Mouse (Mus musculus) layer of hippocampus, adult 9-11 months (tissue): Measurements from ENCODE around the gene Prkn.
A peak's percentile ranks its signal among the peaks of the same experiment; 100 is the strongest.

Experiments used
- DNase-seq: peaks from one replicate; pipeline ENCODE4 v3.0.0; 2022

The Prkn gene

GRCm38 (mm10) chr17:11550562-11550961 is 710.4 kb downstream of the Prkn start:
- no peak for DNase-seq

DNA sequence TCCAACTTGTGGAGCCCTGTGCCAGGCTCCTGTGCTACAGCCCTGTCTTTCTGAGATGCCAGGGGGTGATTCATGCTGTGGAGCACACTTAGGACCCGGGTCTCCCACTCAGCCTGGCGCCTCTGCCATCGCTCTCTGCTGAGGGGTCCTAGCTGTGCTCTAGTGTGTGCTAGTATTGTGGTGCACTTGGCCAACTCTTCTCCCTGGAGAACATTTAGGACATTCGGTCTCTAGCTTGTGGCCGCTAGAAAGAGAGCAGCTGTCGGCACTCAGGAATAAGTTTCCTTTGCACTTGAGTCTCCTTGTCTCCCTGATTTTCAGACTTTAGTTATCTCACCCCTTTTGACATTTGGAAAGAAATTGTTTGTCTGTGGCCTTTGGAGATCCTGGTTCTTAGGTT is 725.5 kb downstream of the Prkn start:
- DNase-seq, result no peak

DNA sequence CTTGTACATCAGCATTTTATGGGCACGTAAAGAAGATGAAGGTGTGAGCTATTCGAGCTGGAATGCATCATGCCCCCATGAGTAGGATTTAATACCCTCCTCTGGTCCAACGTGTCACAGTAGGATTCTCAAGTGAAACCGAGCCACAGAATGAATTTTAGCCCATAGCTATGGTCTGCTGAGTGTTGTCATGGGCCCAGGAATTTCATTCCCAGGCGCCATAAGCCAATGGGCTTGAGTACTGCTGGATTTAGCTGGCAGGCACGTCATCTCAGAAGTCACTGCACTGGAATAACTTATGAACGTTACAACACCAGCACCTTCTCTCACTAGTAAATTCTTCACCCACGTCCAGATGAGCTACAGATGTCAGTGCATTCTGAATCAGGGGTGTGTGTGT is 730.2 kb downstream of the Prkn start:
- no peak for DNase-seq

GRCm38 (mm10) chr17:11573666-11574065 is 733.5 kb downstream of the Prkn start:
- peak; percentile 71 for DNase-seq

- DNase-seq, result no peak
These were observed 745.3 kb downstream of the Prkn start for GRCm38 (mm10) chr17:11585491-11585890.

DNA sequence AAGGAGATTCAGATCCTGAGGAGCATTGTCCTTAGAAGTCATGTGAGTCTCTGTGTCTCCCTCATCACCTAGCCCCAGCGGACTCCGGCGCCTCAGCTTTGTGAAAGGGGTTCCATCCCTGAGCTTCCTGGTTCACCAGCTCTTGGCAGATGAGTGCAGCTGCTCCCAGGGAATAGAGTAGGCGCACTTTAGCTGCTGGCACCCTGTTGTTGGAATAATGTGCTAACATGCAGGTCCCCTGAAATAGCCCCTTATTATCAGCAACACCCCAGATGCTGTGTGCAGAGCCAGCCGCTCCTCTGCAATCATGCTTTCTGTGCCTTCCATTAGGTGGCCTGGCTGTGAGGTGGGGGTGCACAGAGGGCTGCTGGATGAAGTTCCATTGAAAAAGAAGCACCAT is 767.7 kb downstream of the Prkn start:
- DNase-seq, result no peak

DNA sequence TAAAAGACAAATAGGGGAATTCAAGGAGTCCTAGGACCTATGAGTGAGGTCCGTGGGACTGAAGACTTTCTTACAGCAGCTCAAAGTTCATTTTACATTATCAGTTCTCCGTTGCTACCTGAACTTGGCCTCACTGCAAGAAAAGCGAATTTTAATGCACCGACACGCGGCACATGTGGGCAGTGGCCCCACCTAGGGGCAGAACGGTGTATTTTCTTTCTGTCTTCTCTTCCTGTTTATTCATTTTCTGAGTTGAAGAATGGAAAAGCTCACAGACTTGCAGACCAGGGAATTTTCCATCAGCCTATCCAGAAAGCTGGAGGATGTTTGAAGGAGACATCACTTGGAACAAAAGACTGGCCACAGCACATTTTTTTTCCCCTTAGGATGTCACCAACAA is 771.3 kb downstream of the Prkn start:
- DNase-seq, result peak; percentile 63

DNA sequence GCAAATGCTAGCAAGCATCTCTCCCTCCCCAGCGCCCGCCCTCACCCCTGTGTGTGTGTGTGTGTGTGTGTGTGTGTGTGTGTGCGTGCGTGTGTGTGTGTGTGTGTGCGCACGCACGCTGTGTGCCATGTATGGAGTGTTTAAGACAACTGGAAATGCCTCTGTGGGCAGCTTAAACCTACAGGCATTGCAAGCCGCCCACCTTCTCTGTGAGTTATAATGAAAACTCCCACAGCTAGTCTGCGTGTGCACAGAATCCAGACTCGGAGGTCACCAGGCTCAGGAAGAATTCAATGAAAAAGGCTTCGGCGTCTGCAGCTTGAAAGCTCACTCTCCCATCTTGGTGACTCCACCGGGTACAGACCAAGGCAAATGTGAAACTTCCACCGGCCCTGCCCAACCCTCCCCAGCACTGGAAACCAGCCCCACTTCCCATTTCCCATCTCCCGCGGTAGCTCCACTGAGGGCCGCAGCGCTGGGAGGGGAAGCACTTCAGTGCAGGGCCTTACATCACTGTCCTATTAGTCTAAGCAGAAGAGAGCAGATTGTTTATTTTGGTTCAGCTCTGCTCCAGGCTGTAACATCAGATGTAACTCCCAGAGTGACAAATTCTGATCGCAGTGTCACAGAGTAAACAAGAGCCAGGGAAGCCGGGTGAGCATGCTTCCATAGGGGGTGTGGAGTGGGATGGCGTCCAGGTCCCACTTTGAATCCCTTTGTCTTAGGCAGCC is 772.8 kb downstream of the Prkn start:
- DNase-seq, result peak; percentile 28

DNA sequence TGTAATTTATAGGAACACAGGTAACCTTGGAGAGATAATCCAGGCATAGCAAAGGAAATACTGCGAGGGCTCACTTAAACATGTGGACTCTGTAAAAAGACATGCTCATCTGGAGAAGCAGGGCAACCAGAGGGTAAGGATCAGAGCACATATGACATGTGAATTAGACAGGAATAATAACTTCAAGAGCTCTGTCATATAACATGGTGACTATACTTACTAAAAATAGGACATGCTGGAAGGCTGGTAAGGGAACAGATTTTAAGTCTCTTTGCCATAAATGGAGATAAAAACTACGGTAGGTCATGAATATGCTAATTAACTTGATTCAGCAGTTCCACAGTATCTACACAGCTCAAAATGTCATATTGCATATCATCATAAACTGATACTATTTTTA is 777.4 kb downstream of the Prkn start:
- no peak for DNase-seq

DNA sequence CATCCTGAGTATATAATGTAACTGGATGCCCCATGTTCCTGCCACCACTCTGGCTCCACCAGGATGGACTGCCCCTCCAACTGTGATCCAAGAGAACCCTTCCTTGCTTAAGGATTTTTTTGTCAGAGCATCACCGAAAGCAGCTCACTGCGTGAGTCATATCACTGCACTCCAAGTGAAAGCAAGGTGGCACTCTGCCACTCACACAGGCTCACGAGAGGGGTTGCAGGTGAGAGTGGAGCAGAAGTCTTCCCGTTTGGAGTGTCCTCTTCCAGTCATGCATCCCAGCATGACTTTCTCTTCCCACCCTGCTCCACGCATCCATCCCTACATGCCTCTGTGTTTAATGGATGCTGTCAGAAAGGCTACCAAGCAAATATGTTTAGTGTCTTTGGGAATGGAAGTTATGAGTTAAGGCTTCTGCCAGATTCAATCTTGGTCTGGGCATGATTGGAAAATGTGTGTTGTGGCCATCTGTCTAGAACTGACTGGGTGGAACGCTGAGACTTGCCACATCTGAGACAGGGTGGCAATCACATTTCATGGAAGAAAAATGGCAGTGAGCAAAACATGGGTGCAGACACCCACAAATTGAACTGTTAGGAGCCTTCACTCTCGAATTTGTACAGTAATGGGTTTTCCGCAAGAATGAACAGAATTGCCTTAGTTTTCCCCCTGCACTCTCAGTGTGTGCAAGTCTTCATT is 778.9 kb downstream of the Prkn start:
- DNase-seq, result no peak

GRCm38 (mm10) chr17:11620770-11621169 is 780.6 kb downstream of the Prkn start:
- DNase-seq, result peak; percentile 51

- DNase-seq, result no peak
These were observed 781.3 kb downstream of the Prkn start for GRCm38 (mm10) chr17:11621492-11621891.

DNA sequence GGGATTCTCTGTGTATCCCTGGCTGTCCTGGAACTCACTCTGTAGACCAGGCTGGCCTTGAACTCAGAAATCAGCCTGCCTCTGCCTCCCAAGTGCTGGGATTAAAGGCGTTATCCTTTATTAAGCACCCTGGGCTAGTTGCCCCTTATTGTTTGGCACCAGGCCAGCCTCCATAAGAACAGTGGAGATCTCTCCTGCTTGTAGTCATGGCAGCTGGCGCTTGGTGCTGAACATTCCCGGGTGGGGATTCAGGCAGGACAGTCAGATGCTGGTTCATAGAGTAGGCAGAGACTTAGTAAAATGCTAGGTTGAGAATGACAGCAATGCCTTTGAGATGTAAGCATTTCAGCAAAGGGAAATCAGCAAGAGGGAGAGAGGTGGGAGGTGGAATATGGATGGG is 786.1 kb downstream of the Prkn start:
- no peak for DNase-seq

- DNase-seq, result no peak
These were observed 794.9 kb downstream of the Prkn start for GRCm38 (mm10) chr17:11635121-11635520.

DNA sequence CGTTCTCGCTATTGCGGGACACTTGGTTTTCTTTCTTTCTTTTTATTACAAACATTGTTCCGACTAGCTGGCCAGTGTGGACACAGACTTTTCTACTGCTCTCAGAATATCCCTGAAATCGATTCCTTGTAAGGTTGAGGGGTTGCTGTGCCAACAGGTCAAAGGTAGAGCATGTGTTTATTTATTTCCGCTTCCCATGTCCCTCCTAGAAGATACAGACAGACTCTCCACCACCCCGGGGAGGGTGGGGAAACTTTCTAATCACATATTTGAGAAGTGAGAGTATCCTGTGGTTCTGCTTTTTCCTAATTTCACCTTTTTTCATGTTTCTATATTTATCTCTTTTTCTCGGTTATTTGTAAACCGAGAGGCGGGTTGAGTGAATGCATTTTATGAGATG is 797.5 kb downstream of the Prkn start:
- DNase-seq, result no peak

DNA sequence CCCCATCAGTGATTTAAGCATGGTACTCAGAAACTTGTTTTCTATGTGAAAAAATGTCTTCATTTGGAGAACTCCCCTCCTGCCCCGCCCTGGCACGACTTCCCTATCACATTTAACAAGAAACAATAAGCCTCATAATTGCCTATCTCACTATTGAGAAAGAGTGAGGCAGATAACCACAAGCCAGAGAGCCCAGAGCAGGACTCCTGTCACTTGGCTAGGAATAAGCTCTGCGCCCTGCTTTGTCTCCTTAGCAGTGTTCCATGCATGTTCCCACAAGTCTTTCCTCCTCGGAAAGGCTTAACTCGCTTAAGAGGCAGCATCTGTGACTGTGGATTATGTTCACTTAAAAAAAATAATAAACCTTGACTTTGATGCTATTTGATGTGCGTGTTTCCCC is 798.3 kb downstream of the Prkn start:
- no peak for DNase-seq

DNA sequence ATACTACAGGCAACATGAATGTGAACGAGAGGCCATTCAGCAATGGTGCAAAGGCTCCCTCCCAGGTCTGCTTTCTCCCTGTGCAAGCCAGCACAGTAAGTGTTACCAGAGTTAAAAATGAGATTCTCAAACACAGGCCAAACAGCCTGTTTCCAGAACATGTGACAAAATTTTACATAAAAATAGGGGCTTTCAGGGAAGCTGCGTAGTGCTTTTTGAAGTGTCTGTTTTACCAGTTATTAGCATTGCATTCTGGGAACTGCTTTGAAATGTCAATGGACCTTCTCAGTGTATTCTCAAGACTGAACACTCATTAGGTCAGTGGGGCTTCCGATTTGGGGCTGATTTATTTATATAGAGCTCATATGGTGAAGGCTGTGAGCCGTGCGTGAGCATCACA is 799.6 kb downstream of the Prkn start:
- no peak for DNase-seq

DNA sequence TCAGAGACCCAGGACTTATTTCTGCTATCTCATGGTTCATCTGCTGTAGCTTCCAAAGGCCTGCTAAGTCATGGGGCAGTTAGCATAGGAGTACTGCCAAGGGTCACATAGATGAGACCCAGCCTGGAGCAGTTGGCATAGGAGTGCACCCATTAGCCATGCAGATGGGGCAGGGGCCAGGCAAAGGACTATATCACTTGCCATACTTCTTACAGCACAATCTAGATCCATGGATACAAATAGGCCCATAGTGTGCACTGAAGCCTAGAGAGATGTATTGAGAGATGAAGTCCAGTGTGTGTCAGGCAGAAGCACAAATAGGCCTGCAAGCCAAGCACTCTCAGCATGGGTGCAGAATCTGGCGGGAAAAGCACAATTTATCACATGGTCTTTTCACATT is 802.1 kb downstream of the Prkn start:
- no peak for DNase-seq

- no peak for DNase-seq
These were observed 803.8 kb downstream of the Prkn start for GRCm38 (mm10) chr17:11644016-11644415.

DNA sequence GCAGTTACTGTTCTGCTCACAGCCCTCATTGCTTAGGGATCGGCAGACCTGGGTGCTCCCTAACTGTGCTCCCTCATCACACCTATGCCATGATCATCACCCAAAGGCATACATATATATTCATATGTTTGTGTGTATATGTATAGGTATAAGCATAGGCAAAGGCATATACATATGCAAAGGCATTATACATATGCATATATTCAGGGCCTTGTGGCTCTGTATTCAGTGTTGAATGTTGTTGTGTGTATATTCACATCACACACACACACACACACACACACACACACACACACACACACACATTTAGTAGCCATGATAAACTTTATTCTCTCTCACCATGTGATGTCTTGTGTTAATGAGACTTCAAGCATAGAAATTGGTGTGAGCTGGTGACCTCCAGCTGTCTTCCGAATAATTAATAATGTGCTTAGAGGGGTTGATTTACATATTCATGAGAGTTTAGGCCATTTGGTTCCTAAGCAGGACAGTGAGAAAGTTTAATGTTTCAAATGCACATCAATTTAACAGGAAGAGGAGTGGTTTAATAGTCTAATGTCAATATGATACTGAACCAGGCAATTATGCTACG is 804.8 kb downstream of the Prkn start:
- DNase-seq, result no peak

DNA sequence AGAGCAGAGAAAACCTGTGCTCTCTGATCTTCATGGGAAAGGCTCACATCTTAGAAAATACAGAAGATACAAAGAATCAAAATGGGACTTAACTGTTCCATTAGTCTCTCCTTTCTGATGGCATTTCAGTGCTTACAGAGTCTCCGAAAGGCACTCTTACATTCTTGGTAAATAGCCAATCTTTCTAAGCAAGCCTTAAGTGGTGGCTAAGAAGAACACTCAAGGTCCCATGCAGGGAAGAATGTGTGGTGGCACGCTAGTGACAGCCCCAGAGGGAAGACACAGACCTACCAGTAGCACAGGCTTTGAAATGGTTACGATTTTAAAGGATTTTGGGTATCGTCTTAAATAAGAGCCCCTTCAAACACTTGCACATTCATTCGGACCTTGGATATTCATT is 816.2 kb downstream of the Prkn start:
- no peak for DNase-seq

DNA sequence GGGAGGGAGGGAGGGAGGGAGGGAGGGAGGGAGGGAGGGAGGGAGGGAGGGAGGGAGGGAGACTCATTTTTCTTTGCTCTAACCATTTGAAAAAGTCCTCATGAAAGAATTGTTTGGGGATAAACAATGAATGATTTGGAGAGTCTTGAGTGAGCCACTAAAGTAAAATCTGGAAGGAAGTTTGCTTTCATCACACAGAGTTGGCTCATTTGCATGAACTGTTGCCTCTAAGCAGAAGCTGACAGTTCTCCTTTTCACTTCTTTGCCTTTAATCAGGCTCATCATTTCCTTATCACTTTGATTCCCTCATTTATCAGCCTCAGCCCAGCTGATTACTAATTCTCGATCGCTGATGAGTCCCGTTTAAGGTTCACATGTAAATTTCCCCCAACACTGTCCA is 816.7 kb downstream of the Prkn start:
- DNase-seq, result no peak

DNA sequence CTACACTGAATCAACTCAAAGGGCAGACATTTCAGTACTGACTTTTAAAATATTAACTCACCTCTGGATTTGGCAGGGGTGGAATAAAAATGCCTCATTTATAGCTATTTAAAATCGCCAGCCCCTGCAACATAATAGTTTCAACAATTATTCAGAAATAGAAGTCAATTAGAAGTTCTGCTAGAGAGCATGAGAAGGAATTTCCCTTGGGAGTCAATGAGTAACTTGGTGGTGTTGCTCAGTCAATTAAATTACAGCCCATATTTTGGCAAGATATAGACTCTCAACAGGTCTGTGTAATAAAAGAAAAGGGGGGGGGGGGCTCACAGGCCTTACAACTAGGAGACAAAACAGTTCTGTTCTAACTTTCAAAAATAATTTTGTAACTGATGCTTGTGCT is 821.7 kb downstream of the Prkn start:
- DNase-seq, result no peak

GRCm38 (mm10) chr17:11663437-11663836 is 823.3 kb downstream of the Prkn start:
- DNase-seq, result no peak
